Mouse (Mus musculus): Measurements from ENCODE around the gene Serpinb9c. TPM values are rescaled to one million over a fixed set of nuclear protein-coding genes. Genes with fewer than 3 reads are reported as not detected.
"Not testable (repeated sequence)": the region's sequence is repeated elsewhere in the genome, so short reads cannot be mapped to it uniquely, and the experiment has no call there.

The Serpinb9c gene
- polyA plus RNA-seq (2016; fragmentation: Nextera tagmentation; extraction: Ambion mirVana) = not detected in 2 replicates

- H3K27ac ChIP-seq = no peak within 1 kb of the TSS
- H3K9me3 ChIP-seq = 0 out of 2 replicates have a peak, but pooled peaks cover 2% of the 10 kb centered on the region
- no peak within 1 kb of the TSS for H3K9ac ChIP-seq
- no peaks in the 10 kb centered on the region for H3K27me3 ChIP-seq
- ATAC-seq (ENCODE audit: insufficient number of reproducible peaks, insufficient read depth, low FRiP score, low TSS enrichment) = no peak
- no peaks in the 10 kb centered on the region for H3K36me3 ChIP-seq
- no peaks in the 10 kb centered on the region for H3K4me1 ChIP-seq
- 68% methylated on average over 4 of the region's 4 CpGs for WGBS
- H3K4me3 ChIP-seq = no peak within 1 kb of the TSS
- H3K4me2 ChIP-seq (replicated peaks) = no peak within 1 kb of the TSS
Measured at GRCm38 (mm10) chr13:33159642-33160041, at the start of gene Serpinb9c. TSS of gene Serpinb9c (minus strand) at chr13:33159742.

GRCm38 (mm10) chr13:33199740-33200139 lies 40.2 kb upstream of the Serpinb9c start:
- Histone ChIP-seq H3K4me3 (no peak overlapping the region), H3K4me1 (no peaks in the 10 kb centered on the region), H3K4me2 (replicated peaks) (no peak overlapping the region), H3K9me3 (no peaks in the 10 kb centered on the region; the same call in 1 of the 2 replicates), H3K9ac (no peak overlapping the region), H3K36me3 (no peaks in the 10 kb centered on the region), H3K27me3 (no peaks in the 10 kb centered on the region), H3K27ac (no peak overlapping the region)
- no peak for ATAC-seq (ENCODE audit: insufficient number of reproducible peaks, insufficient read depth, low FRiP score, low TSS enrichment)
- 53% methylated on average over 2 of the region's 2 CpGs for WGBS

GRCm38 (mm10) chr13:33192659-33193058 lies 33.1 kb upstream of the Serpinb9c start, which contains the start of gene Serpinb9d:
TSS of gene Serpinb9d (plus strand) at chr13:33192959.
- Histone ChIP-seq H3K27me3 (no peaks in the 10 kb centered on the region), H3K36me3 (no peaks in the 10 kb centered on the region), H3K4me3 (no peak within 1 kb of the TSS), H3K4me1 (no peaks in the 10 kb centered on the region), H3K4me2 (replicated peaks) (no peak within 1 kb of the TSS), H3K9me3 (no peaks in the 10 kb centered on the region), H3K9ac (no peak within 1 kb of the TSS), H3K27ac (no peak within 1 kb of the TSS)
- WGBS = 78% methylated on average over 5 of the region's 5 CpGs
- ATAC-seq (ENCODE audit: insufficient number of reproducible peaks, insufficient read depth, low FRiP score, low TSS enrichment) = no peak

- H3K4me1 ChIP-seq; H3K9me3 ChIP-seq; ATAC-seq (ENCODE audit: insufficient number of reproducible peaks, insufficient read depth, low FRiP score, low TSS enrichment); H3K4me3 ChIP-seq; H3K4me2 ChIP-seq (replicated peaks); H3K36me3 ChIP-seq; H3K27ac ChIP-seq; H3K9ac ChIP-seq; H3K27me3 ChIP-seq: not testable (repeated sequence)
- WGBS = 82% methylated on average over 1 of the region's 1 CpGs
Measured at GRCm38 (mm10) chr13:33190486-33190885, 30.9 kb upstream of the Serpinb9c start.

- Histone ChIP-seq H3K9me3 (no peaks in the 10 kb centered on the region), H3K36me3 (no peaks in the 10 kb centered on the region), H3K4me3 (no peak overlapping the region), H3K4me2 (replicated peaks) (no peak overlapping the region), H3K9ac (no peak overlapping the region), H3K27me3 (no peaks in the 10 kb centered on the region), H3K27ac (no peak overlapping the region), H3K4me1 (no peaks in the 10 kb centered on the region)
- WGBS = 74% methylated on average over 3 of the region's 3 CpGs
- no peak for ATAC-seq (ENCODE audit: insufficient number of reproducible peaks, insufficient read depth, low FRiP score, low TSS enrichment)
Measured at GRCm38 (mm10) chr13:33141435-33141834, 18.1 kb downstream of the Serpinb9c start.

GRCm38 (mm10) chr13:33137717-33138116 lies 21.8 kb downstream of the Serpinb9c start:
- Histone ChIP-seq H3K9me3 (no peaks in the 10 kb centered on the region), H3K27ac (no peak overlapping the region), H3K9ac (no peak overlapping the region), H3K4me1 (no peaks in the 10 kb centered on the region), H3K4me2 (replicated peaks) (no peak overlapping the region), H3K4me3 (no peak overlapping the region), H3K36me3 (no peaks in the 10 kb centered on the region), H3K27me3 (no peaks in the 10 kb centered on the region)
- no peak for ATAC-seq (ENCODE audit: insufficient number of reproducible peaks, insufficient read depth, low FRiP score, low TSS enrichment)
- WGBS = 88% methylated on average over 2 of the region's 2 CpGs

- H3K36me3 ChIP-seq = no peaks in the 10 kb centered on the region
- H3K9ac ChIP-seq = no peak overlapping the region
- H3K4me2 ChIP-seq (replicated peaks) = no peak overlapping the region
- no peaks in the 10 kb centered on the region for H3K4me1 ChIP-seq
- no peak for ATAC-seq (ENCODE audit: insufficient number of reproducible peaks, insufficient read depth, low FRiP score, low TSS enrichment)
- no peak overlapping the region for H3K27ac ChIP-seq
- H3K27me3 ChIP-seq = no peaks in the 10 kb centered on the region
- H3K4me3 ChIP-seq = no peak overlapping the region
- WGBS = 58% methylated on average over 3 of the region's 3 CpGs
- H3K9me3 ChIP-seq = no peaks in the 10 kb centered on the region
Measured at GRCm38 (mm10) chr13:33113054-33113453, 46.5 kb downstream of the Serpinb9c start.

GRCm38 (mm10) chr13:33105626-33106025 lies 53.9 kb downstream of the Serpinb9c start:
- H3K9ac ChIP-seq = no peak overlapping the region
- no peak overlapping the region for H3K4me2 ChIP-seq (replicated peaks)
- no peaks in the 10 kb centered on the region for H3K36me3 ChIP-seq

More at GRCm38 (mm10) chr13:33105626-33106025, 53.9 kb downstream of the Serpinb9c start:
- Histone ChIP-seq H3K9me3 (no peaks in the 10 kb centered on the region), H3K4me1 (no peaks in the 10 kb centered on the region), H3K27me3 (no peaks in the 10 kb centered on the region), H3K4me3 (no peak overlapping the region), H3K27ac (no peak overlapping the region)
- no peak for ATAC-seq (ENCODE audit: insufficient number of reproducible peaks, insufficient read depth, low FRiP score, low TSS enrichment)

Other genes starting within 250 kb of the Serpinb9c start
- 1.0 and 1.1 TPM in 2 replicates for gene Serpinb6b, start 194.5 kb downstream of the Serpinb9c start, polyA plus RNA-seq (2016; fragmentation: Nextera tagmentation; extraction: Ambion mirVana)
- 2.2 and 2.6 TPM in 2 replicates for gene Serpinb9, start 156.5 kb downstream of the Serpinb9c start, polyA plus RNA-seq (2016; fragmentation: Nextera tagmentation; extraction: Ambion mirVana)
- gene Serpinb9b, start 132.3 kb downstream of the Serpinb9c start, polyA plus RNA-seq (2016; fragmentation: Nextera tagmentation; extraction: Ambion mirVana) = 0.08 TPM in 1 of 2 replicates, not detected in the other
- gene Serpinb1b, start 81.2 kb downstream of the Serpinb9c start, polyA plus RNA-seq (2016; fragmentation: Nextera tagmentation; extraction: Ambion mirVana) = 0.15 and 1.3 TPM in 2 replicates
- gene Serpinb9d, start 33.2 kb upstream of the Serpinb9c start, polyA plus RNA-seq (2016; fragmentation: Nextera tagmentation; extraction: Ambion mirVana) = not detected in 2 replicates
- gene Serpinb9e, start 89.9 kb upstream of the Serpinb9c start, polyA plus RNA-seq (2016; fragmentation: Nextera tagmentation; extraction: Ambion mirVana) = not detected in 2 replicates
- not detected in 2 replicates for gene Serpinb9f, start 164.3 kb upstream of the Serpinb9c start, polyA plus RNA-seq (2016; fragmentation: Nextera tagmentation; extraction: Ambion mirVana)
- gene Gm11397, start 236.0 kb upstream of the Serpinb9c start, polyA plus RNA-seq (2016; fragmentation: Nextera tagmentation; extraction: Ambion mirVana) = not detected in 2 replicates

Data from embryonic facial prominence, embryonic 12.5 days (tissue).